Mouse (Mus musculus): ENCODE measurements around the gene Cer1. TPM values are rescaled to one million over a fixed set of nuclear protein-coding genes. Genes with fewer than 3 reads are reported as not detected.

Cer1 gene
- not detected in 2 replicates for total RNA-seq (2012; rRNA removed)
- not detected for polyA plus RNA-seq (2012; ENCODE audit: insufficient read depth in 1 of 2, insufficient read length in 2 of 2, low read depth in 1 of 2, low replicate concordance in 2 of 2, missing spikeins in 1 of 2)

- Histone ChIP-seq H3K27ac (ENCODE audit: control insufficient read depth, low read depth, low read length) (no peak within 1 kb of the TSS), H3K4me1 (ENCODE audit: control insufficient read depth in 1 of 2, insufficient read depth in 2 of 2, low read length in 2 of 2) (no peaks in the 10 kb centered on the region), H3K79me2 (ENCODE audit: control insufficient read depth, insufficient read depth, low read length, poor library complexity) (no peaks in the 10 kb centered on the region), H3K4me3 (ENCODE audit: control insufficient read depth in 1 of 2, insufficient read depth in 1 of 2, low read depth in 2 of 2, low read length in 2 of 2) (no peak within 1 kb of the TSS), H3K9me3 (replicated peaks; ENCODE audit: insufficient read depth, low read length) (no peaks in the 10 kb centered on the region), H3K27me3 (ENCODE audit: control insufficient read depth in 1 of 2, insufficient read depth in 2 of 2, low read length in 2 of 2) (no peaks in the 10 kb centered on the region), H3K36me3 (ENCODE audit: control insufficient read depth in 1 of 2, insufficient read depth in 2 of 2, low read length in 2 of 2) (no peaks in the 10 kb centered on the region), H3K9ac (ENCODE audit: control insufficient read depth, low read depth, low read length, poor library complexity, severe bottlenecking) (no peak within 1 kb of the TSS)
- DNase-seq (ENCODE audit: low read depth, low spot score): no peak
- no peak for TF ChIP-seq USF1 (IDR thresholded peaks at IDR 0.05; ENCODE audit: low read depth, low read length)
- TF ChIP-seq NRF1 (IDR thresholded peaks at IDR 0.05; ENCODE audit: insufficient read depth, low read depth, low read length, poor library complexity, severe bottlenecking): no peak
- no peak for TF ChIP-seq ETS1 (IDR thresholded peaks at IDR 0.05; ENCODE audit: low read depth, low read length)
- TF ChIP-seq USF2 (IDR thresholded peaks at IDR 0.05; ENCODE audit: borderline replicate concordance in 1 of 2, insufficient read depth in 1 of 2, low read depth in 1 of 2, low read length in 2 of 2): no peak
- no peak for TF ChIP-seq POLR2AphosphoS5 (IDR thresholded peaks at IDR 0.05; ENCODE audit: borderline replicate concordance, low read depth, low read length)
- no peak for TF ChIP-seq ZKSCAN1 (IDR thresholded peaks at IDR 0.05; ENCODE audit: low read depth, low read length)
These were observed at the start of gene Cer1 for GRCm38 (mm10) chr4:82884636-82885534. Gene Cer1 (minus strand): TSS chr4:82885148.

DNA sequence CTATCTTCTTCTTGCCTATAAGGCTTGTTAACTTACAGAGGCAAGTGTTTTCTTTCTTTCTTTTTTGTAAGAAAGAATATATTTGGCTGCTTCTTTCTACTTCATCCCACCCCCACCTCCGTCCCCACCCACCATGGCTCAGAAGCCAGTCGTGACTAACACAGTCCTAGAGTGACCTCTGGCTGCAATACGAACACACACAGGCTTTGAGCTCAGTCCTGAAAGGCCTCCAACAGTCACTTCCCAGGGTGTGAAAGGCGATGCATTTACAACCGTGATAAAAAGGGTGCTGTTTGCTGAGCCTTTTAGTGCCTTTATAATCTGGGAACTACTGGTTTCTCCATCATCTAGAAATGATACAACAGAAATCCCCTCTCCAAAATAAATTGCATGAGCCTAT is 49.4 kb upstream of the Cer1 start:
- no peaks in the 10 kb centered on the region for H3K4me1 ChIP-seq (ENCODE audit: control insufficient read depth in 1 of 2, insufficient read depth in 2 of 2, low read length in 2 of 2)
- peak; percentile 3 for DNase-seq (ENCODE audit: low read depth, low spot score)
- TF ChIP-seq ELF1 (IDR thresholded peaks at IDR 0.05; ENCODE audit: low read depth, low read length) (no peak), USF1 (IDR thresholded peaks at IDR 0.05; ENCODE audit: low read depth, low read length) (no peak), CTCF (IDR thresholded peaks at IDR 0.05 in 2 of 3, conservative IDR thresholded peaks at IDR 0.05 in 1 of 3; ENCODE audit: control insufficient read depth in 1 of 3, insufficient read depth in 1 of 3, low read depth in 2 of 3, low read length in 3 of 3, poor library complexity in 1 of 3, severe bottlenecking in 1 of 3) (peak in 2 of 3 experiments; percentile 9 to 29; a peak in 2 of 6 replicates), E2F4 (IDR thresholded peaks at IDR 0.05; ENCODE audit: borderline replicate concordance, low read depth, low read length) (no peak), ZMIZ1 (IDR thresholded peaks at IDR 0.05; ENCODE audit: low read depth, low read length) (no peak), SMC3 (IDR thresholded peaks at IDR 0.05; ENCODE audit: low read depth, low read length) (no peak), BHLHE40 (IDR thresholded peaks at IDR 0.05; ENCODE audit: borderline replicate concordance, low read depth, low read length) (no peak), POLR2A (IDR thresholded peaks at IDR 0.05; ENCODE audit: control insufficient read depth in 1 of 2, insufficient read depth in 1 of 2, low read depth in 1 of 2, low read length in 2 of 2, poor library complexity in 1 of 2) (no peak), RAD21 (IDR thresholded peaks at IDR 0.05; ENCODE audit: low read depth, low read length) (peak; percentile 21), ETS1 (IDR thresholded peaks at IDR 0.05; ENCODE audit: low read depth, low read length) (no peak)
- H3K9me3 ChIP-seq (replicated peaks; ENCODE audit: insufficient read depth, low read length): no peaks in the 10 kb centered on the region
- no peaks in the 10 kb centered on the region for H3K79me2 ChIP-seq (ENCODE audit: control insufficient read depth, insufficient read depth, low read length, poor library complexity)
- no peak overlapping the region for H3K9ac ChIP-seq (ENCODE audit: control insufficient read depth, low read depth, low read length, poor library complexity, severe bottlenecking)
- H3K27me3 ChIP-seq (ENCODE audit: control insufficient read depth in 1 of 2, insufficient read depth in 2 of 2, low read length in 2 of 2): no peaks in the 10 kb centered on the region; a peak in 1 of 4 replicates
- no peak overlapping the region for H3K4me3 ChIP-seq (ENCODE audit: control insufficient read depth in 1 of 2, insufficient read depth in 1 of 2, low read depth in 2 of 2, low read length in 2 of 2)
- no peaks in the 10 kb centered on the region for H3K36me3 ChIP-seq (ENCODE audit: control insufficient read depth in 1 of 2, insufficient read depth in 2 of 2, low read length in 2 of 2)
- H3K27ac ChIP-seq (ENCODE audit: control insufficient read depth, low read depth, low read length): no peak overlapping the region
